Mouse (Mus musculus): ENCODE data around the gene Zfp296. TPM values are rescaled to one million over a fixed set of nuclear protein-coding genes. Genes with fewer than 3 reads are reported as not detected.

Zfp296 gene
- polyA plus RNA-seq, 1 experiment from 2014 or later = 0.34 TPM

DNA sequence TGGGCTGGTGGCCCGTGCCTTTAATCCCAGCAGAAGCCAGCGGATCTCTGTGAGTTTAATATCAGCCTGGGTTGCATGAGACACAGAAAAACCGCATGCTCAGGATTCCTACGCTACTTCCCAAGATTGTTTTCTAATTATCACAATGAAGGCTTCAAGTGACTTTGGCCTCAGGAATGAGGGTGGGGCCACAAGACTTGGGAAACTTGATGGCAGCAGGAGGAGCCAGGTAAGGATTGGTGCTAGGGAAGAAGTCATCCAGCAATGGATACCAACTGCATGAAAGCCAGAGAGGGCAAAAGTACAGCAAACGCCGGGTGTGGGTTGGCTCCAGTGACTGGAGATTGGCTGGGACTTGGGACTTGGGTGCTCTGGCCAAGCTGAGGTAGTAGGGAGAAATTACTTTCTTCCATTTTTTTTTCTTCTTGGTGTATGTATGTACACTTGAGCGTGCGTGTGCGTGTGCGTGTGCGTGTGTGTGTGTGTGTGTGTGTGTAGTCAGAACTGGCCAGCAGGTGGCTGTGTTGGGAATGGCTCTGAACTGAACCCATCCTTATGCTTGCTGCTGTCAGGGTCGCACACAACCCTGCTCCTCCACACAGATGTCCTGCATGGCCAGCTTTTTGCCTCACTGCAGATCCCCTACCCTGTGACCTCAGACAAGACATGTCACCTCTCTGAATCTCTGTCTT lies 32.7 kb downstream of the Zfp296 start:
- no peak for TF ChIP-seq CTCF (IDR thresholded peaks at IDR 0.05; ENCODE audit: low read depth)
- WGBS = 86% methylated on average over 12 of the region's 12 CpGs
- H3K4me1 ChIP-seq (replicated peaks; ENCODE audit: insufficient read depth, low read length) = no peaks in the 10 kb centered on the region
- 0 out of 2 replicates have a peak, but pooled peaks cover 3% of the 10 kb centered on the region for H3K36me3 ChIP-seq (ENCODE audit: insufficient read depth, low read length)
- H3K9ac ChIP-seq (ENCODE audit: low read depth, low read length) = no peak overlapping the region
- no peak overlapping the region for H3K27ac ChIP-seq
- no peak overlapping the region for H3K4me3 ChIP-seq (replicated peaks; ENCODE audit: low read depth, low read length)
- H3K4me2 ChIP-seq (ENCODE audit: low read length) = no peak overlapping the region
- no peaks in the 10 kb centered on the region for H3K27me3 ChIP-seq (ENCODE audit: insufficient read depth, low read length)
- H3K9me3 ChIP-seq (replicated peaks; ENCODE audit: low read length) = no peaks in the 10 kb centered on the region
- ATAC-seq (replicated peaks; ENCODE audit: low FRiP score, low read depth) = no peak
- no peak for DNase-seq (ENCODE audit: low spot score)

DNA sequence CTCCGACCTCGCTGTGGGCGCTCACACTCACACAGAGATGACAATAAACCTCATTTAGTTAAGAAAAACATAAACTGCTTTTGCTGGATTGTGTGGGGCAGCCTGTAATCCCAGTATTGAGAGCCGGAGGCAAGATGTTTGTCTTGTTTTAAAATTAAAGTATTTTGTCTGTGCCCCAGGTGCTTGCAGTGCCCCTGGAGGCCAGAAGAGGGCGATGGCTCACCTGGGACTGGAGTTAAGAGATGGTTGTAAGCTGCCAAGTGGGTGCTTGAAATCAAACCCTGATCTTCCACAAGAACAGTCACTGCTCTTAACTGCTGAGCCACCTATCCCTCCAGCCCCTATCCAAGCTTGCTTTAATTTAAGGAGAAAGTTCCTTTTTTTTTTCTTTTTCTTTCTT lies 33.9 kb downstream of the Zfp296 start:
- ATAC-seq (replicated peaks; ENCODE audit: low FRiP score, low read depth) (no peak), DNase-seq (ENCODE audit: low spot score) (no peak)
- Histone ChIP-seq H3K4me2 (ENCODE audit: low read length) (no peak overlapping the region), H3K4me1 (replicated peaks; ENCODE audit: insufficient read depth, low read length) (no peaks in the 10 kb centered on the region), H3K27ac (no peak overlapping the region), H3K9me3 (replicated peaks; ENCODE audit: low read length) (no peaks in the 10 kb centered on the region), H3K4me3 (replicated peaks; ENCODE audit: low read depth, low read length) (no peak overlapping the region), H3K36me3 (ENCODE audit: insufficient read depth, low read length) (0 out of 2 replicates have a peak, but pooled peaks cover 3% of the 10 kb centered on the region), H3K9ac (ENCODE audit: low read depth, low read length) (no peak overlapping the region), H3K27me3 (ENCODE audit: insufficient read depth, low read length) (no peaks in the 10 kb centered on the region)
- 79% methylated on average over 5 of the region's 5 CpGs for WGBS
- peak; percentile 32; the same call in 1 of the 2 replicates for TF ChIP-seq CTCF (IDR thresholded peaks at IDR 0.05; ENCODE audit: low read depth)

DNA sequence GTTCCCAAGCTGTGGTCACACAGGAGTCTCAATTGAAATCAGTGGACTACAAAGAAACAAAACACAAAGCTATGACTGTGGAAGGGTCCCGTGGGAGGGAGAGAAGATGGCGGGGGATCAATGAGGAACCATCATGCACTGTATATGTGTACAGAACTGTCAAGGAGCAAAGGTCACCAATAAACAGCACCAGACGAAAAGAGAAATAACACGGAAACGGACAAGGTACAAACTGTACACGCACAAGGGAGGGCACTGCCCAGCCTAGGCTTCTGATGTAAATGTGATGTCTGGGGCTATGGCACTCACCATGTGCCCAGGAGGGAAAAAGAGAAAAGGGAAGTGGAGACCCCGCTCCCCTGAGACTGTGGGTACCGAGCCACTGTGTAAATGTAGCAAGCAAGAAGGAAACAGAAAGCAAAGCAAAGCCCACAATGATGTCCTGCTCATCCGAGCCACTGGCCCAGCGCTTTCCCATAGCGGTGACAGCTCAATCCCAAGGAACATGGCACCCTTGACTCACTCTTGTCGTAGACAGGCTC lies 38.0 kb downstream of the Zfp296 start:
- 0 out of 2 replicates have a peak, but pooled peaks cover 3% of the 10 kb centered on the region for H3K36me3 ChIP-seq (ENCODE audit: insufficient read depth, low read length)
- DNase-seq (ENCODE audit: low spot score) (no peak), ATAC-seq (replicated peaks; ENCODE audit: low FRiP score, low read depth) (no peak)
- H3K4me1 ChIP-seq (replicated peaks; ENCODE audit: insufficient read depth, low read length) = no peaks in the 10 kb centered on the region
- H3K9me3 ChIP-seq (replicated peaks; ENCODE audit: low read length) = no peaks in the 10 kb centered on the region
- no peak for TF ChIP-seq CTCF (IDR thresholded peaks at IDR 0.05; ENCODE audit: low read depth)
- H3K4me3 ChIP-seq (replicated peaks; ENCODE audit: low read depth, low read length) = no peak overlapping the region
- H3K27me3 ChIP-seq (ENCODE audit: insufficient read depth, low read length) = no peaks in the 10 kb centered on the region
- WGBS = 84% methylated on average over 12 of the region's 12 CpGs
- no peak overlapping the region for H3K27ac ChIP-seq
- no peak overlapping the region for H3K4me2 ChIP-seq (ENCODE audit: low read length)
- no peak overlapping the region for H3K9ac ChIP-seq (ENCODE audit: low read depth, low read length)

GRCm38 (mm10) chr7:19619004-19619801 lies 42.1 kb downstream of the Zfp296 start:
- peak; percentile 86 for ATAC-seq (replicated peaks; ENCODE audit: low FRiP score, low read depth)
- peak overlapping the region; percentile 28 for H3K4me3 ChIP-seq (replicated peaks; ENCODE audit: low read depth, low read length)

GRCm38 (mm10) chr7:19620811-19621210 lies 43.7 kb downstream of the Zfp296 start:
- Histone ChIP-seq H3K4me3 (replicated peaks; ENCODE audit: low read depth, low read length) (no peak overlapping the region), H3K9ac (ENCODE audit: low read depth, low read length) (no peak overlapping the region), H3K4me1 (replicated peaks; ENCODE audit: insufficient read depth, low read length) (no peaks in the 10 kb centered on the region), H3K27me3 (ENCODE audit: insufficient read depth, low read length) (no peaks in the 10 kb centered on the region), H3K27ac (no peak overlapping the region), H3K9me3 (replicated peaks; ENCODE audit: low read length) (no peaks in the 10 kb centered on the region), H3K36me3 (ENCODE audit: insufficient read depth, low read length) (no peaks in the 10 kb centered on the region), H3K4me2 (ENCODE audit: low read length) (no peak overlapping the region)
- no peak for DNase-seq (ENCODE audit: low spot score)
- WGBS = 92% methylated on average over 7 of the region's 7 CpGs
- TF ChIP-seq CTCF (IDR thresholded peaks at IDR 0.05; ENCODE audit: low read depth) = no peak
- no peak for ATAC-seq (replicated peaks; ENCODE audit: low FRiP score, low read depth)

More at GRCm38 (mm10) chr7:19619004-19619801, 42.1 kb downstream of the Zfp296 start:
- 6% methylated on average over 34 of the region's 35 CpGs for WGBS
- Histone ChIP-seq H3K27me3 (ENCODE audit: insufficient read depth, low read length) (no peaks in the 10 kb centered on the region), H3K36me3 (ENCODE audit: insufficient read depth, low read length) (no peaks in the 10 kb centered on the region), H3K4me1 (replicated peaks; ENCODE audit: insufficient read depth, low read length) (no peaks in the 10 kb centered on the region), H3K9me3 (replicated peaks; ENCODE audit: low read length) (no peaks in the 10 kb centered on the region), H3K4me2 (ENCODE audit: low read length) (peak overlapping the region; percentile 60), H3K9ac (ENCODE audit: low read depth, low read length) (peak overlapping the region; percentile 47), H3K27ac (0 out of 2 replicates have a peak overlapping the region, but pooled peaks have one; percentile 34)
- TF ChIP-seq CTCF (IDR thresholded peaks at IDR 0.05; ENCODE audit: low read depth) = peak; percentile 91
- DNase-seq (ENCODE audit: low spot score) = peak; percentile 96

GRCm38 (mm10) chr7:19622241-19622640 lies 45.2 kb downstream of the Zfp296 start:
- no peak for DNase-seq (ENCODE audit: low spot score)

More at GRCm38 (mm10) chr7:19622241-19622640, 45.2 kb downstream of the Zfp296 start:
- ATAC-seq (replicated peaks; ENCODE audit: low FRiP score, low read depth) = no peak
- no peak overlapping the region for H3K4me3 ChIP-seq (replicated peaks; ENCODE audit: low read depth, low read length)
- no peaks in the 10 kb centered on the region for H3K36me3 ChIP-seq (ENCODE audit: insufficient read depth, low read length)
- no peaks in the 10 kb centered on the region for H3K4me1 ChIP-seq (replicated peaks; ENCODE audit: insufficient read depth, low read length)
- H3K27ac ChIP-seq = no peak overlapping the region
- H3K27me3 ChIP-seq (ENCODE audit: insufficient read depth, low read length) = no peaks in the 10 kb centered on the region
- no peaks in the 10 kb centered on the region for H3K9me3 ChIP-seq (replicated peaks; ENCODE audit: low read length)
- H3K4me2 ChIP-seq (ENCODE audit: low read length) = no peak overlapping the region
- WGBS = 36% methylated on average over 6 of the region's 6 CpGs
- TF ChIP-seq CTCF (IDR thresholded peaks at IDR 0.05; ENCODE audit: low read depth) = no peak
- no peak overlapping the region for H3K9ac ChIP-seq (ENCODE audit: low read depth, low read length)
